Mouse (Mus musculus) telencephalon, adult 2 months (tissue): ENCODE results near the gene Rai2.

Source experiments
- DNase-seq: peaks from one replicate; pipeline ENCODE4 v3.0.0-alpha.2; 2011; ENCODE audit warnings: low read depth, low spot score

Rai2 gene

DNA sequence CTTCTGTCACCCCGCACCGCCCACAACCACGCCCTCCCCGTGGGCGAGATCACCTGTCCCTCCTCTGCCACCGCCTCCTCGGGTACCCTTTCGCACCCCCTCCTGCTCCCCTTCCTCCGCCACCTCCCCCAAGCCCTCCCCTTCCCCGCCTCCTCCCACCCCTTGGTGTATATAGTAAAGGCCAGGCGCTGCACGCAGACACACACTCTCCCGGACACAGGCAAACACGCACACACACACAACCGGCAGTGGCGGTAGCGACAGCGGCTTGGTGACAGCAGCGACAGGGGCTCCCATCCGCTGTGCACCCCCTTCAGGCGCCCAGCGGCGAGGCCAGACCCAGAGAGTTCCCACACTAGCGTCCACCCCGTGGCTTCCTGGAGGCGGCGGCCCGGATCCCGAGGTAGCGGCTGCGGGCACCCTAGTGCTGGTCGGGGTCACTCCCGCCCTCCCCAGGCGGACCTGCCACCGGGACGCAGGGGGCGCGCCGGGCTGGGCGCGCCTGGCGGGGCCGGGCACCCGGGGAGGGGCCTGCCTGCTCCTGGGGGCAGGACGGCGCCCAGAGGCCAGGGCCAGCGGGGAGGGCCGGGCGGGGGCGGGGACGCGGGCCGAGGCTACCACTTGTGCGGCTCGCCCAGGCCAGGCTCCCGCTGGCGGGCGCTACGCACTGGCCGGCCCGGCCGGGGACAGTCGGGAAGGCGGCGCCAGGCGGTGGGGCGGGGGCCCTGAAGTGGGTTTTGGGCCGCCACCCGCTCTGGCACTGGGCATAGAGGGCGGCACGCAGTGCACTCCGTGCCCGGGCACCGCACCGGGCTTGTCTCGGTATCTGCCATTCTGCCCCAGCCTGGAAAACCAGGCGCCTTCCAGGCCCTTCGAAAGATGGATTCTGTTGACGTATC lies at the start of gene Rai2:
Rai2 (plus strand) TSS at position 205 of the 899 bp plus-strand sequence.
- DNase-seq = no peak

GRCm38 (mm10) chrX:161689336-161689735 lies 27.5 kb upstream of the Rai2 start:
- DNase-seq = no peak

GRCm38 (mm10) chrX:161716503-161716864 lies 385 bp upstream of the Rai2 start:
- no peak for DNase-seq

DNA sequence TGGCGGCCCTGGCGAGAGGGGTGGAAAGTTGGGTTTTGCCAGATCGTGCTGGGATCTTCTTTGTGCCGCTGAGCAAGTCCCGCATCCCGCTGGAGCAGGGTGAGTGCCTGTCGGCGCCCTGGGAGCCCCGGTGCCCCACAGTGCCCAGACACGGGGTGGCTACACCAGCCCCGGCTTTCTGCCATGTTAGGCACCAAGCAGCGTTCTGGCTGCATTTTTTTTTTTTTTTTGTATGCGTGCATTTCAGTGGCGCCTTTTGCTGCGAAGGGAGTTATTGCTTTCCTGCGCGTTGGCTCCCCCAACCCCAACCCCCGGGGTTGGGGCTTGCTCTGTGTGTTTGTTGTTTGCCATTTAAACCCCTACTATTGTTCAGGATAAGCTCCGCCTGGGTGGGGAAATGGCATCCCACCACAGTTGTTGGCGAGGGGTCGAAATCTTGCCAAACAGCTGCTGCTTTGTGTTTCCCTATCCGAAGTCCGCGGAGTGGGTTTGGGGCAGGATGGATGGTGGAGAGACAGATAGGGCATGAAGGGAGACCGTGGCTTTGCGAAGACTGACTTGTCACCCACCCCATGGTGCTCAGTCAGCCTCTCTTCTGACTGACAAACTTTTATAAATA lies 1.0 kb downstream of the Rai2 start:
- DNase-seq = no peak

GRCm38 (mm10) chrX:161718548-161718947 lies 1.7 kb downstream of the Rai2 start:
- no peak for DNase-seq

DNA sequence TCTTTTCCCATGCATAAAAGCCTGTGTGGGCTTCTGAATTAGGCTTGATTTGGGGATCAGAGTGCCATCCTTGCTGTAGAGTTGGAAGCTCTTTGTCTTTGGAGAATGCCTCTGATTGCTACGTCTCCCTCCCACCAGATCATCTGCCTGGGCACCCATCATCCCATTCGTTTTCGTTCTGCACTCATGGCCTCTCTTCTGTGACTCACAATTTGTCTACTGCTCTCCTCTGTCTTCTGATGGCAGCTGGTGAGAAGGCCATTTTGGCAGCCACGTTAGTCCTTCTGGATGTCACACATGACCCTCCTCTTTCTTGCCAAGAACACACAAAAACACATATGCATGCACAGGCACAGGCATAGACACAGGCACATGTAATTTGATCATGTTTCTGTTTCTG lies 4.2 kb downstream of the Rai2 start:
- DNase-seq = no peak

GRCm38 (mm10) chrX:161723391-161723808 lies 6.5 kb downstream of the Rai2 start:
- DNase-seq = no peak

GRCm38 (mm10) chrX:161726257-161726656 lies 9.4 kb downstream of the Rai2 start:
- DNase-seq = no peak

- DNase-seq = no peak
These were observed 11.6 kb downstream of the Rai2 start for GRCm38 (mm10) chrX:161728507-161728906.

GRCm38 (mm10) chrX:161730026-161730425 lies 13.2 kb downstream of the Rai2 start:
- DNase-seq = no peak

GRCm38 (mm10) chrX:161731859-161732258 lies 15.0 kb downstream of the Rai2 start:
- no peak for DNase-seq

DNA sequence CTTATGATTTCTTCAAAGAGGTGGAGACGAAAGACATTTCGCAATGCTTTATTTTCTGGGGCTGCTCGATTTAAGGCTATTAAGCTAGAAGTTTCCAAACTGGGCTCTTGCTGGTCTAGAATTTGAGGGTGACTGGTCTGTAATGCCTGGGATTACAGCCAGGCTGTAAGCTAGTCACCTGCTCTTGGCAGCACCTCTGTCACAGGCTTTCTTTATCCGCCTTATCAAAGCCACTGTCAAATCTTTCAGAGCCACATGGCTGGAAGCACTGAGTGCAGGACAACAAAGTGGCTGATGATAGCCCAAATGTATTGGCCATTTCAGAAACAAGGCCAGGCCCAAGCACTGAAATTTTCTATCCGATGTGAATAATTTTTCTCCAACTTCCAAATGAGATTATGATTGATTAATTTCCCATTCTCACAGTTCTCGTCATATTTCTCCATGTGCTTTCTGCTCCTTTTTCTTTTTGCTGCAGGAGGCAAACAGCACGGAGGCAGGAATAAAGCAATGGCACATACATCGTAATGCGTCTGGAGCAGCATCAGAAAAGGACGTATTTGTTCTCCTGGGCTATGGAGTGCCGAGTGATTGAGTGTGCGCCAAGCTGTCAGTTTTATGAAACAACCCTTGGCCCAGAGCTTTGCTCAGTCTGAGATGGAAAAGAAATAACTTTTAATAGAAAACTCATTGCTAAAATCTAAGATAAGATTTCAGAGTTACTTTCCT lies 16.9 kb downstream of the Rai2 start:
- no peak for DNase-seq

DNA sequence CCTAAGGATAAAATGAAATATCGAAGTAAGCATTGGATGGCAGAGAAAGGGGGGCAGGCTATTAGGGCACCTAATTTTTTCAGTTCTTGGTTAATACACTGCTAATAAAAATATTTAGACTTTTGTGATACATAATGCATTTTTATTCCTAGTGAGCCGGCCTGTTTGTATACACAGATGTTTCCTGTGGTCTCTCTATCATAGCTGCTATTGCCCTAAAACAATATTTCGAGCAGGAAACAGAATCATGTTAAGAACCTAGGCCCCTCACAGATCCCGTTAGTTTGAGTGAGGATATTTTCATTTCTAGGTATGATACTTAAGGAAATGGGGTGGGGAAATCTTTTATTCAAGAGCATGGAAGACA lies 17.4 kb downstream of the Rai2 start:
- no peak for DNase-seq

DNA sequence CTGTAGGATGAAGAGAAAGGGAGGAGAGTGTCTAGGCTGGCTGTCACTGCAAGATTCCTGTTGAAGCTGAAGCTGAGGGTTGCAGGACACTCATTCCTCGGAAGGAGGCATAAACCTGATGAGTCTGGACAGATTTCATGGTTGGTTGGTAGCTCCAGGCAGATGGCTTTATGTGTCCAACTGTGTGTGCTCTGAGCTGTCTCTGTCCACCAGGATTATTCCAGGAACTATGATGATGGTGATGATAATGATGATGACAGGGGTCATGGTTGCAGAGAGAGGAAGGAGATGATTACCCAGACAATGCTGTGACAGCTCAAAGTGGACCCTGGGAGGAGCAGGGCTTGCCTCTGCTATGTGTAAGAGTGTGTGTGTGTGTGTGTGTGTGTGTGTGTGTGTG lies 22.5 kb downstream of the Rai2 start:
- no peak for DNase-seq

GRCm38 (mm10) chrX:161743080-161743479 lies 26.2 kb downstream of the Rai2 start:
- DNase-seq = no peak

DNA sequence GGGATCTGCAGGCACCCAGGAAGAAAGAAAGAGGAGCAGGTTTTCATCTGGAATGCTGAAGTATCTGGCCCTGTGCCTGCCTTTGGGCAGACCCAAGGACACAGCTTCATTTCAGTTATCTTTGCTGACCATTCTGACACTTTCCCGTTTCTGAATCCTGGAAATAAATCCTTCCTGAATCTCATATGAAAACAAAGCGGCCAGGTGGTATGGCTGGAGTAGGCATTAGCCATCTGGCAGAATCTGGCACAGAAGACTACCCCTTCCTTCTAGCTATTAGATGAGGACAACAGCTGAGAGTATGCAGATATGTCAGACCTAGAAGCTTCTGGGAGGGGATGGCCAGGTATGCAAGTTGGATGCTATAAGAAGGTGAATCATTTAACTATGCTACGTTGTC lies 28.4 kb downstream of the Rai2 start:
- DNase-seq = no peak

GRCm38 (mm10) chrX:161747337-161747736 lies 30.5 kb downstream of the Rai2 start:
- no peak for DNase-seq

DNA sequence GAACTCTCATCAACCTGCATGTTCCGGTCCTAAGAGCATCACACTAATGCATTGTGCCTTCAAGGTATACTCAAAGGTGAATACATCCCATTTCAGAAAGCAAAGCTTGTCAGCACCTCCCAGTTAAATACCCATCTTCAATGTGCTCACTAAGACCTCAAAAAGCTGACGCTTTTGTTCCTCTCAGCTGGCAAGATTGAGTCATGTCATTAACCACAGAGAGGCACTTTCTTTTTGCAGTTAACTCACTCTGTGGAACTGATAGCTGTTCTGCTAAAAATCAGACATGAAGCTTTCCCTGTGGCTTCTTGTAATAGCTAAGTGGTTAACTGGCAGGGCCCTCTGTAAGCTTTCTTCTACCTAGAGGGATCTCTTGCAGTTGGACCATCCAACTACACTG lies 36.6 kb downstream of the Rai2 start:
- DNase-seq = no peak

GRCm38 (mm10) chrX:161776321-161776962 lies 59.6 kb downstream of the Rai2 start:
- DNase-seq = peak; percentile 44

DNA sequence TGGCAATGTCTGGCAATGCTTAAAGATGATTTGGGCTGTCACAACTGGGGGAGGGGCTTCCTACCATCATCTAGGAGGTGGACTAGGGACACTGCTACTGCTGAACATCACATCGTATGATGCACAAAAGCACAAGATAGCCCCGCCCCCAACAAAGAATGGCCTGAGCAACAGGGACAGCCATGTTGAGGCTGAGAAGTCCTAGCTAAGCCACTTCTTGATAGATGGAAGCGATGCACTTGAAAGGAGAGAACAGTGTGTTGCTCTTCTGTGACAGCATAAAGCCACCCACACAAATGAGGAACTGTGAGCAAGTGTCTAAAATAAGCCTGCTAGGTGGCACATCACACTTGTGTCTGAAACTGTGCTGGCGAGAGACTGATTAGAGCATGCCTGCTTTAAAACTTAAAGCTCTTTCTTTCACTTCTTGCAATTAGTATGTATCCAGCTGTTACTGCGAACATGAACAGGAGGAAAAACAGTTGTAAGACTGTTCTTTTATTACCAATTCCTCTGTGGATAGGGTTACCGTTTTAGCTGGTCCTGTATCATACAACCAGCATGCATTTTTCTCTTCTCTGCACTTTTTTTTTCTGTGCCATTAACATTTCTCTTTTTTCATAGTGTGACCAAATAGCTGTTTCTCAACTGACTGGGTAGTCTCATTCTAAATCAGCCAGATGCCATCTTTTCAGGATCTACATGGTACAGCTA lies 63.6 kb downstream of the Rai2 start:
- peak; percentile 72 for DNase-seq

DNA sequence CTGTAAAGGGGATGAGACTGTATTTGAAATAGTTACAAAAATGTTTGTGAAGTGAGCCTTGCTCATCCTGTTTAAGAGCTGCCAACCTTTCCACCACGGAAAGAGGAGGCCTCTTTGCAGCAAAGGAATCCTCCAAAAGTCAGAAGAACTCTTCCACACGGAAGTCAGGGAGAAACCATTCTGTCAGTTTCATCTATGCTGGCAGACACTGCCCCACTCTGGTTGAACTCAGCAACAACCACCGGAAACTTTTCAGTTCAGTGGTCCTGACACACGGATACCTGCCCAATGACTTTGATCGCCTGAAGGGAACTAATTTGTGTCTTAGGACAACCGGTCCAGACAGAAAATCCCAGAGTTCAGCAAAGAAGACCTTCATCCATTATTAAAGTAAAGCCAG lies 73.3 kb downstream of the Rai2 start:
- DNase-seq = no peak
